ENCODE assay signal across 12 mouse cellular contexts in the genomic region with DNA sequence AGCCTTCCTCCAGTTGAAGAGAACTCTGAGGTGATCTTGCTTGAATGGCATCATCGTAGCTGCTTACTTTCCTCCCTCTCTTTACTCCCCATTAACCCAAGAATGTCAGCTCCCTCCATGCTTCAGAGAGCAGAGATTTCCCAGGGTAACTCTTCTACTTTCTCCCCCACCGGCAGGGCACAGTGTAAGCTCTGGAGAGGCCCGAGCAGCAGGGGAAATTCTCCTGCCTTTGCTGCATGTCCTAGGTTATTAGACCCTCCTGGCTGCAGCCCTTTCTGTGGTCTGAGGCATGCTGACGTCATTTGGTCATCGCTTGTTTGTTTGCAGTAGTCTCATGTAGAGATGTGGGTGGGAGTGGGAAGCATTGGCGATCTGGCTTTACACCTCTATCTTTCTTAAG.
DNase-seq lines count a peak whose midpoint lies in the region; ATAC-seq and TF ChIP-seq lines count a peak whose summit lies in the region.
"Had no signal": no experiment of that assay in that cellular context is flagged by ENCODE, and none has a peak within 500 bp of the region (broad histone marks: within the 10 kb centered on the region; RNA-seq: fewer than 3 reads in every experiment).

No protein-coding gene starts in this region.

- peak overlapping the region; percentile 54 for H3K27ac ChIP-seq in intestine, embryonic 14.5 days (ENCODE audit: low read depth)
- H3K27ac ChIP-seq in intestine, postnatal 0 days (ENCODE audit: low read depth, low read length), result no peak overlapping the region
- H3K27ac ChIP-seq in embryonic facial prominence, embryonic 14.5 days (replicated peaks; ENCODE audit: low read depth, low read length), result no peak overlapping the region

- TF ChIP-seq CTCF in intestine, postnatal 0 days (IDR thresholded peaks at IDR 0.05; ENCODE audit: low read depth), result no peak
- no peak for TF ChIP-seq CTCF in brain, embryonic 14.5 days (IDR thresholded peaks at IDR 0.05; ENCODE audit: borderline replicate concordance, extremely low read depth, insufficient read depth, insufficient read length)

- H3K4me2 ChIP-seq in intestine, embryonic 14.5 days (ENCODE audit: low read length), result peak overlapping the region; percentile 31
- no peak overlapping the region for H3K4me2 ChIP-seq in intestine, postnatal 0 days (replicated peaks; ENCODE audit: low read depth)
- H3K4me2 ChIP-seq in embryonic facial prominence, embryonic 14.5 days (ENCODE audit: low read depth, low read length), result no peak overlapping the region

- H3K9me3 ChIP-seq in intestine, embryonic 14.5 days (ENCODE audit: control insufficient read depth, low read length), result no peaks in the 10 kb centered on the region
- H3K9me3 ChIP-seq in intestine, postnatal 0 days (ENCODE audit: control insufficient read depth), result no peaks in the 10 kb centered on the region
- H3K9me3 ChIP-seq in embryonic facial prominence, embryonic 14.5 days (ENCODE audit: control insufficient read depth, low read length), result peaks cover 5% of the 10 kb centered on the region; the same call in 1 of the 2 replicates

- peak; percentile 54 for DNase-seq in intestine, embryonic 14.5 days (ENCODE audit: low spot score)
- DNase-seq in brain, embryonic 14.5 days (ENCODE audit: low read depth), result peak; percentile 32
- peak; percentile 29 for DNase-seq in embryonic facial prominence, embryonic 14.5 days (ENCODE audit: low spot score)
- peak; percentile 20 to 27 for DNase-seq in kidney, postnatal 36 days
- no peak for DNase-seq in left cerebral cortex, postnatal 4 days
- DNase-seq in layer of hippocampus, adult 18-20 months (ENCODE audit: low spot score in 2 of 2), result no peak
- DNase-seq: adrenal gland, postnatal 25 days; cerebellum, adult 11 months; liver, postnatal 0 days; spleen, adult 18-20 months had no signal

- no peaks in the 10 kb centered on the region for H3K27me3 ChIP-seq in intestine, embryonic 14.5 days (replicated peaks; ENCODE audit: control insufficient read depth, insufficient read depth, low read length)
- no peaks in the 10 kb centered on the region for H3K27me3 ChIP-seq in intestine, postnatal 0 days (replicated peaks; ENCODE audit: control insufficient read depth, insufficient read depth, low read length)
- H3K27me3 ChIP-seq in embryonic facial prominence, embryonic 14.5 days (replicated peaks; ENCODE audit: control insufficient read depth, insufficient read depth, low read length), result no peaks in the 10 kb centered on the region

- no peak overlapping the region for H3K4me3 ChIP-seq in intestine, embryonic 14.5 days (ENCODE audit: low read depth, low read length)
- H3K4me3 ChIP-seq in intestine, postnatal 0 days (ENCODE audit: low read depth, low read length), result no peak overlapping the region
- no peak overlapping the region for H3K4me3 ChIP-seq in embryonic facial prominence, embryonic 14.5 days (ENCODE audit: low read depth, low read length)

- no peaks in the 10 kb centered on the region for H3K36me3 ChIP-seq in intestine, embryonic 14.5 days (ENCODE audit: control insufficient read depth, insufficient read depth, low read length)
- H3K36me3 ChIP-seq in intestine, postnatal 0 days (ENCODE audit: control insufficient read depth, insufficient read depth), result no peaks in the 10 kb centered on the region
- H3K36me3 ChIP-seq in embryonic facial prominence, embryonic 14.5 days (ENCODE audit: control insufficient read depth, insufficient read depth, low read length), result no peaks in the 10 kb centered on the region

- 12% methylated on average over 6 of the region's 6 CpGs for whole genome bisulfite sequencing in intestine, embryonic 14.5 days
- 22% methylated on average over 6 of the region's 6 CpGs for WGBS in intestine, postnatal 0 days
- 22% methylated on average over 6 of the region's 6 CpGs for WGBS in embryonic facial prominence, embryonic 14.5 days

- intact Hi-C loops in left cerebral cortex, postnatal 4 days (cut with DNase I), result no loop called here

- TF ChIP-seq POLR2A in brain, embryonic 14.5 days (IDR thresholded peaks at IDR 0.05; ENCODE audit: borderline replicate concordance, extremely low read depth, insufficient read depth, insufficient read length, poor library complexity, severe bottlenecking), result no peak

- no peak for ATAC-seq in intestine, embryonic 14.5 days (replicated peaks; ENCODE audit: low FRiP score, low TSS enrichment, low read depth)
- ATAC-seq in intestine, postnatal 0 days, result no peak
- no peak for ATAC-seq in embryonic facial prominence, embryonic 14.5 days (ENCODE audit: low read depth)
- no peak for ATAC-seq in CD4-positive, CD25-positive, alpha-beta regulatory T cell, adult 4 months
- ATAC-seq: liver, postnatal 0 days had no signal

- peaks cover 5% of the 10 kb centered on the region for H3K4me1 ChIP-seq in intestine, embryonic 14.5 days (replicated peaks; ENCODE audit: control insufficient read depth, insufficient read depth, low read length)
- 0 out of 2 replicates have a peak, but pooled peaks cover 4% of the 10 kb centered on the region for H3K4me1 ChIP-seq in intestine, postnatal 0 days (replicated peaks; ENCODE audit: control insufficient read depth, insufficient read depth, low read length)
- H3K4me1 ChIP-seq in embryonic facial prominence, embryonic 14.5 days (ENCODE audit: control insufficient read depth, insufficient read depth, low read length), result no peaks in the 10 kb centered on the region

- no peak overlapping the region for H3K9ac ChIP-seq in intestine, embryonic 14.5 days (ENCODE audit: low read length)
- H3K9ac ChIP-seq in intestine, postnatal 0 days (ENCODE audit: low read depth, low read length), result no peak overlapping the region
- H3K9ac ChIP-seq in embryonic facial prominence, embryonic 14.5 days (ENCODE audit: low read depth, low read length), result no peak overlapping the region
- H3K9ac ChIP-seq: liver, postnatal 0 days had no signal

Comparison
In these comparisons a context has a peak if more than half of its experiments do, and no peak if none do; other contexts are left out.
1. DNase-seq: peak in intestine, embryonic 14.5 days (single experiment), brain, embryonic 14.5 days (single experiment), embryonic facial prominence, embryonic 14.5 days (single experiment) and kidney, postnatal 36 days (2 of 2); none in left cerebral cortex, postnatal 4 days (single experiment) and layer of hippocampus, adult 18-20 months (0 of 2).